Mouse (Mus musculus) lung, postnatal 10 days (tissue): ENCODE data around the gene Lman2l.

Source experiments
- DNase-seq: peaks from one replicate; pipeline ENCODE4 v3.0.0; 2021

Gene Lman2l

GRCm38 (mm10) chr1:36457388-36458014 is 12.4 kb upstream of the Lman2l start:
- peak; percentile 43 for DNase-seq

GRCm38 (mm10) chr1:36454055-36454815 is 9.2 kb upstream of the Lman2l start:
- no peak for DNase-seq

GRCm38 (mm10) chr1:36446841-36447240 is 1.8 kb upstream of the Lman2l start:
- DNase-seq, result no peak

GRCm38 (mm10) chr1:36446106-36446824 is 1.2 kb upstream of the Lman2l start:
- no peak for DNase-seq

GRCm38 (mm10) chr1:36445508-36445907 is 437 bp upstream of the Lman2l start:
- DNase-seq, result no peak

- DNase-seq, result peak; percentile 66
These were observed 4.0 kb downstream of the Lman2l start for GRCm38 (mm10) chr1:36441101-36441500.

GRCm38 (mm10) chr1:36437223-36437622 is 7.8 kb downstream of the Lman2l start:
- DNase-seq, result no peak

GRCm38 (mm10) chr1:36436515-36436914 is 8.6 kb downstream of the Lman2l start:
- DNase-seq, result no peak

- DNase-seq, result peak; percentile 8
These were observed 10.0 kb downstream of the Lman2l start for GRCm38 (mm10) chr1:36435071-36435470.

- no peak for DNase-seq
These were observed 11.5 kb downstream of the Lman2l start for GRCm38 (mm10) chr1:36433616-36434015.

- DNase-seq, result no peak
These were observed 12.1 kb downstream of the Lman2l start for GRCm38 (mm10) chr1:36432999-36433398.

- no peak for DNase-seq
These were observed 15.6 kb downstream of the Lman2l start for GRCm38 (mm10) chr1:36429511-36429910.

GRCm38 (mm10) chr1:36404531-36404930 is 40.5 kb downstream of the Lman2l start:
- no peak for DNase-seq

- DNase-seq, result no peak
These were observed 43.6 kb downstream of the Lman2l start for GRCm38 (mm10) chr1:36401509-36401908.

- DNase-seq, result no peak
These were observed 48.0 kb downstream of the Lman2l start for GRCm38 (mm10) chr1:36397041-36397440.

GRCm38 (mm10) chr1:36379582-36379981 is 65.5 kb downstream of the Lman2l start:
- DNase-seq, result peak; percentile 47

GRCm38 (mm10) chr1:36378880-36379279 is 66.2 kb downstream of the Lman2l start:
- DNase-seq, result no peak

GRCm38 (mm10) chr1:36371934-36372845 is 72.9 kb downstream of the Lman2l start, which contains the start of gene Fer1l5:
TSS of gene Fer1l5 (plus strand) at chr1:36372291.
- no peak for DNase-seq

- DNase-seq, result no peak
These were observed 74.2 kb downstream of the Lman2l start for GRCm38 (mm10) chr1:36370918-36371317.
